Mouse (Mus musculus) fibroblast of lung, adult 2 months (primary cell): Measurements from ENCODE around the gene Fance.

Source experiments
- DNase-seq: peaks from one replicate; pipeline ENCODE4 v3.0.0-alpha.2; 2011; ENCODE audit warnings: low read depth

The Fance gene

GRCm38 (mm10) chr17:28313212-28313879 is at the start of gene Fance:
Gene Fance (plus strand): TSS chr17:28313519.
- DNase-seq = peak; percentile 98

- no peak for DNase-seq
Measured at GRCm38 (mm10) chr17:28267251-28267650, 46.1 kb upstream of the Fance start.

GRCm38 (mm10) chr17:28270165-28270564 is 43.2 kb upstream of the Fance start:
- no peak for DNase-seq

GRCm38 (mm10) chr17:28271537-28272266 is 41.6 kb upstream of the Fance start:
- no peak for DNase-seq

GRCm38 (mm10) chr17:28272281-28272680 is 41.0 kb upstream of the Fance start:
- DNase-seq = no peak

GRCm38 (mm10) chr17:28272837-28273236 is 40.5 kb upstream of the Fance start:
- no peak for DNase-seq

- no peak for DNase-seq
Measured at GRCm38 (mm10) chr17:28274739-28275138, 38.6 kb upstream of the Fance start.

- no peak for DNase-seq
Measured at GRCm38 (mm10) chr17:28277226-28277625, 36.1 kb upstream of the Fance start.

GRCm38 (mm10) chr17:28277721-28278120 is 35.6 kb upstream of the Fance start:
- no peak for DNase-seq

- no peak for DNase-seq
Measured at GRCm38 (mm10) chr17:28278156-28278555, 35.2 kb upstream of the Fance start.

- DNase-seq = no peak
Measured at GRCm38 (mm10) chr17:28279236-28279635, 34.1 kb upstream of the Fance start.

GRCm38 (mm10) chr17:28279780-28280422 is 33.4 kb upstream of the Fance start:
- DNase-seq = no peak

GRCm38 (mm10) chr17:28280423-28280800 is 32.9 kb upstream of the Fance start:
- no peak for DNase-seq

GRCm38 (mm10) chr17:28280831-28281377 is 32.4 kb upstream of the Fance start:
- no peak for DNase-seq

- no peak for DNase-seq
Measured at GRCm38 (mm10) chr17:28281866-28282441, 31.4 kb upstream of the Fance start.

GRCm38 (mm10) chr17:28283199-28283598 is 30.1 kb upstream of the Fance start:
- DNase-seq = no peak

- DNase-seq = no peak
Measured at GRCm38 (mm10) chr17:28286133-28286532, 27.2 kb upstream of the Fance start.

- DNase-seq = no peak
Measured at GRCm38 (mm10) chr17:28286964-28287363, 26.4 kb upstream of the Fance start.

GRCm38 (mm10) chr17:28287578-28287977 is 25.7 kb upstream of the Fance start:
- no peak for DNase-seq

- DNase-seq = no peak
Measured at GRCm38 (mm10) chr17:28287980-28288379, 25.3 kb upstream of the Fance start.

GRCm38 (mm10) chr17:28290262-28290661 is 23.1 kb upstream of the Fance start:
- DNase-seq = no peak

GRCm38 (mm10) chr17:28290671-28291070 is 22.6 kb upstream of the Fance start:
- no peak for DNase-seq
